Mouse (Mus musculus) intestine, embryonic 16.5 days (tissue): ENCODE data around the gene Ecel1. TPM values are rescaled to one million over a fixed set of nuclear protein-coding genes. Genes with fewer than 3 reads are reported as not detected.

Experiments
- ATAC-seq: fragments of 200-750 bp; cut with Nextera tagmentation; 2 replicates; pipeline ENCODE4 v1.8.0; 2017; ENCODE audit warnings: moderate TSS enrichment, moderate library complexity
- H3K27ac ChIP-seq: fragments of 300-500 bp; sonication (generic); 2 replicates; pipeline ENCODE4 v1.5.1; 2014; ENCODE audit warnings: mild to moderate bottlenecking, low read length
- H3K27me3 ChIP-seq: fragments of 300-500 bp; sonication (generic); replicated peaks from 2 replicates; pipeline ENCODE4 v1.6.1; 2014; ENCODE audit warnings: low read length, control low read depth, mixed read lengths; ENCODE audit not compliant: control insufficient read depth, insufficient read depth
- H3K36me3 ChIP-seq: fragments of 300-500 bp; sonication (generic); 2 replicates; pipeline ENCODE4 v1.6.1; 2014; ENCODE audit warnings: low read length, control low read depth; ENCODE audit not compliant: control insufficient read depth, insufficient read depth
- H3K4me1 ChIP-seq: fragments of 300-500 bp; sonication (generic); 2 replicates; pipeline ENCODE4 v1.6.1; 2014; ENCODE audit warnings: low read length, control low read depth, mixed read lengths; ENCODE audit not compliant: control insufficient read depth, insufficient read depth
- H3K4me2 ChIP-seq: fragments of 300-500 bp; sonication (generic); 2 replicates; pipeline ENCODE4 v1.6.1; 2014; ENCODE audit warnings: low read depth, low read length, control low read depth
- H3K4me3 ChIP-seq: fragments of 300-500 bp; sonication (generic); 2 replicates; pipeline ENCODE4 v1.5.1; 2014; ENCODE audit warnings: mild to moderate bottlenecking, low read length
- H3K9ac ChIP-seq: fragments of 300-500 bp; sonication (generic); 2 replicates; pipeline ENCODE4 v1.6.1; 2014; ENCODE audit warnings: low read depth, low read length
- H3K9me3 ChIP-seq: fragments of 300-500 bp; sonication (generic); 2 replicates; pipeline ENCODE4 v1.6.1; 2016; ENCODE audit warnings: low read length, control low read depth; ENCODE audit not compliant: control insufficient read depth
- whole genome bisulfite sequencing: fragments of 180-500 bp; shearing (Covaris S2); extraction: QIAGEN DNeasy Blood & Tissue Kit; methylation state at CpG from one replicate; pipeline ENCODE4 v1.1.7; 2014; 5-methylcytosine and 5-hydroxymethylcytosine counted together
- polyA plus RNA-seq: library from polyadenylated mRNA; unstranded; fragments of >200 nt; fragmentation: Nextera tagmentation; extraction: Ambion mirVana; gene quantifications from 2 replicates; pipeline ENCODE4 v1.2.1, GENCODE M21; 2015

The Ecel1 gene
- polyA plus RNA-seq, 1 experiment from 2014 or later, result 0.95 TPM

GRCm38 (mm10) chr1:87174006-87174955, 18.0 kb upstream of the Ecel1 start:
- Histone ChIP-seq H3K27ac (no peak overlapping the region), H3K36me3 (no peaks in the 10 kb centered on the region), H3K27me3 (peaks cover 5% of the 10 kb centered on the region), H3K4me2 (peak overlapping the region; percentile 7; the same call in 1 of the 2 replicates), H3K4me3 (no peak overlapping the region), H3K9me3 (no peaks in the 10 kb centered on the region), H3K9ac (no peak overlapping the region), H3K4me1 (peaks cover 7% of the 10 kb centered on the region; the same call in 1 of the 2 replicates)
- 31% methylated on average over 28 of the region's 28 CpGs for WGBS
- ATAC-seq, result peak; percentile 57

GRCm38 (mm10) chr1:87172316-87172715, 16.0 kb upstream of the Ecel1 start:
- no peaks in the 10 kb centered on the region for H3K9me3 ChIP-seq
- ATAC-seq, result no peak
- H3K27me3 ChIP-seq, result peaks cover 5% of the 10 kb centered on the region

GRCm38 (mm10) chr1:87171312-87171711, 15.0 kb upstream of the Ecel1 start:
- peaks cover 5% of the 10 kb centered on the region for H3K27me3 ChIP-seq
- H3K36me3 ChIP-seq, result no peaks in the 10 kb centered on the region
- no peak for ATAC-seq
- H3K27ac ChIP-seq, result no peak overlapping the region
- WGBS, result 80% methylated on average over 1 of the region's 1 CpGs
- no peaks in the 10 kb centered on the region for H3K9me3 ChIP-seq
- no peak overlapping the region for H3K9ac ChIP-seq
- no peak overlapping the region for H3K4me2 ChIP-seq
- peaks cover 7% of the 10 kb centered on the region; the same call in 1 of the 2 replicates for H3K4me1 ChIP-seq
- H3K4me3 ChIP-seq, result no peak overlapping the region

More at GRCm38 (mm10) chr1:87172316-87172715, 16.0 kb upstream of the Ecel1 start:
- no peak overlapping the region for H3K27ac ChIP-seq
- WGBS, result 50% methylated on average over 9 of the region's 9 CpGs
- H3K9ac ChIP-seq, result no peak overlapping the region
- no peak overlapping the region for H3K4me2 ChIP-seq
- H3K4me3 ChIP-seq, result no peak overlapping the region
- no peaks in the 10 kb centered on the region for H3K36me3 ChIP-seq
- H3K4me1 ChIP-seq, result peaks cover 7% of the 10 kb centered on the region; the same call in 1 of the 2 replicates

- Histone ChIP-seq H3K27me3 (peaks cover 9% of the 10 kb centered on the region), H3K4me3 (no peak overlapping the region), H3K36me3 (no peaks in the 10 kb centered on the region), H3K4me2 (no peak overlapping the region), H3K9ac (no peak overlapping the region), H3K9me3 (no peaks in the 10 kb centered on the region), H3K27ac (no peak overlapping the region), H3K4me1 (no peaks in the 10 kb centered on the region)
- 5% methylated on average over 19 of the region's 19 CpGs for WGBS
- no peak for ATAC-seq
Observed at GRCm38 (mm10) chr1:87170458-87170857, 14.1 kb upstream of the Ecel1 start.

GRCm38 (mm10) chr1:87164796-87165184, 8.5 kb upstream of the Ecel1 start:
- Histone ChIP-seq H3K4me2 (no peak overlapping the region), H3K9me3 (no peaks in the 10 kb centered on the region), H3K36me3 (no peaks in the 10 kb centered on the region), H3K9ac (no peak overlapping the region), H3K27me3 (peaks cover 21% of the 10 kb centered on the region), H3K4me3 (no peak overlapping the region), H3K4me1 (no peaks in the 10 kb centered on the region), H3K27ac (no peak overlapping the region)
- no peak for ATAC-seq
- WGBS, result 45% methylated on average over 9 of the region's 9 CpGs

GRCm38 (mm10) chr1:87164164-87164795, 8.0 kb upstream of the Ecel1 start:
- H3K4me1 ChIP-seq, result no peaks in the 10 kb centered on the region
- no peaks in the 10 kb centered on the region for H3K9me3 ChIP-seq
- no peaks in the 10 kb centered on the region for H3K36me3 ChIP-seq
- WGBS, result 26% methylated on average over 11 of the region's 11 CpGs
- H3K4me3 ChIP-seq, result no peak overlapping the region
- no peak overlapping the region for H3K9ac ChIP-seq
- ATAC-seq, result no peak
- no peak overlapping the region for H3K27ac ChIP-seq
- no peak overlapping the region for H3K4me2 ChIP-seq
- peaks cover 21% of the 10 kb centered on the region for H3K27me3 ChIP-seq

GRCm38 (mm10) chr1:87159396-87159795, 3.1 kb upstream of the Ecel1 start:
- H3K4me3 ChIP-seq, result no peak overlapping the region
- no peak for ATAC-seq
- peaks cover 52% of the 10 kb centered on the region for H3K27me3 ChIP-seq
- no peak overlapping the region for H3K9ac ChIP-seq
- no peaks in the 10 kb centered on the region for H3K9me3 ChIP-seq
- no peaks in the 10 kb centered on the region for H3K36me3 ChIP-seq
- no peak overlapping the region for H3K4me2 ChIP-seq
- 66% methylated on average over 3 of the region's 3 CpGs for WGBS
- no peak overlapping the region for H3K27ac ChIP-seq
- peaks cover 9% of the 10 kb centered on the region for H3K4me1 ChIP-seq

- Histone ChIP-seq H3K36me3 (no peaks in the 10 kb centered on the region), H3K9me3 (no peaks in the 10 kb centered on the region), H3K4me1 (peaks cover 16% of the 10 kb centered on the region), H3K9ac (0 out of 2 replicates have a peak overlapping the region, but pooled peaks have one; percentile 14), H3K27ac (no peak overlapping the region), H3K27me3 (peaks cover 82% of the 10 kb centered on the region), H3K4me3 (peak overlapping the region; percentile 39), H3K4me2 (peak overlapping the region; percentile 49)
- under 1% methylated on average over 54 of the region's 56 CpGs for WGBS
- ATAC-seq, result 0 out of 2 replicates have a peak, but pooled peaks have one; percentile 23
Observed at GRCm38 (mm10) chr1:87155531-87156198, 656 bp downstream of the Ecel1 start.
